Mouse (Mus musculus): ENCODE results near the gene Vmn1r127. TPM values are rescaled to one million over a fixed set of nuclear protein-coding genes. Genes with fewer than 3 reads are reported as not detected.
"Not testable (repeated sequence)": the region's sequence is repeated elsewhere in the genome, so short reads cannot be mapped to it uniquely, and the experiment has no call there.

Gene Vmn1r127
- not detected in 2 replicates for polyA plus RNA-seq (2012; rRNA removed)

DNA sequence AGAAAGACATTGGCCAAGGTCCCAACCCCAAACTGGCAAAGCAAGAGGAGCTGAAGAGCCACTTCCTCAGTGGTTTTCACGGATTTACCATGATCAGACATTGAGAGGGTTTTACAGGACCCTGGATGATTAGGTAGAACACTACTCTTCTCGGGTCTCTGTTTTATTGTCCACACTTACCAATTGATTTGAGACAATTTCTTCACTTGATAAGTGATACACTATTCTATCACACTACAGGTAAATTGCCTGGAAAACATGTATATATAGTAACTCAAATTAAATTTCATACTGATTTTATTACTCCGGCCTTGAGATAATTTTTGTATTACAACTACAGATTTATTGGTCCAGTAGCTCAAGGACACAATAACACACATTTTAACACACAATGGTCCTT lies at the start of gene Vmn1r127:
TSS of gene Vmn1r127 (minus strand) at position 101 of the 400 bp plus-strand sequence.
- H3K4me3 ChIP-seq (ENCODE audit: extremely low read depth, insufficient read depth, insufficient read length); DNase-seq (ENCODE audit: low read depth in 1 of 2, low spot score in 2 of 2); H3K27ac ChIP-seq (ENCODE audit: insufficient read depth, low read length); H3K4me1 ChIP-seq (ENCODE audit: control insufficient read depth, insufficient read depth, insufficient read length); H3K27me3 ChIP-seq (ENCODE audit: control insufficient read depth, insufficient read depth, low read length); H3K36me3 ChIP-seq (ENCODE audit: control insufficient read depth, insufficient read depth, low read length): not testable (repeated sequence)
- WGBS, result no CpG with 5 or more reads among the region's 3 CpGs

DNA sequence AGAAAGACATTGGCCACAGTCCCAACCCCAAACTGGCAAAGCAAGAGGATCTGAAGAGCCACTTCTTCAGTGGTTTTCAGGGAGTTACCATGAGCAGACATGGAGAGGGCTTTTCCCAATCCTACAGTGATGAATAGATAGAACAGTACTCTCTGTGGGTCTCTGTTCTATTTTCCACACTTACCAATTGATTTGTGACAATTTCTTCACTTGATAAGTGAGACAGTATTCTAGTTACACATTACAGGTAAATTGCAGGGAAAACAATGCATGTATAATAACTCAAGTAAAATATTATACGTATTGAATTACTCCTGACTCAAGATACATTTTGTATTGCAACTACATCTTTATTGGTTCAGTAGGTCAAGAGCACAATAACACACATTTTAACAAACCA lies 41.5 kb upstream of the Vmn1r127 start, which contains the start of gene Vmn1r129:
TSS of gene Vmn1r129 (minus strand) at position 101 of the 400 bp plus-strand sequence.
- not testable (repeated sequence) for H3K27ac ChIP-seq (ENCODE audit: insufficient read depth, low read length); DNase-seq (ENCODE audit: low read depth in 1 of 2, low spot score in 2 of 2); H3K27me3 ChIP-seq (ENCODE audit: control insufficient read depth, insufficient read depth, low read length); H3K4me3 ChIP-seq (ENCODE audit: extremely low read depth, insufficient read depth, insufficient read length); H3K4me1 ChIP-seq (ENCODE audit: control insufficient read depth, insufficient read depth, insufficient read length); H3K36me3 ChIP-seq (ENCODE audit: control insufficient read depth, insufficient read depth, low read length)
- WGBS, result no CpG with 5 or more reads among the region's 1 CpGs

DNA sequence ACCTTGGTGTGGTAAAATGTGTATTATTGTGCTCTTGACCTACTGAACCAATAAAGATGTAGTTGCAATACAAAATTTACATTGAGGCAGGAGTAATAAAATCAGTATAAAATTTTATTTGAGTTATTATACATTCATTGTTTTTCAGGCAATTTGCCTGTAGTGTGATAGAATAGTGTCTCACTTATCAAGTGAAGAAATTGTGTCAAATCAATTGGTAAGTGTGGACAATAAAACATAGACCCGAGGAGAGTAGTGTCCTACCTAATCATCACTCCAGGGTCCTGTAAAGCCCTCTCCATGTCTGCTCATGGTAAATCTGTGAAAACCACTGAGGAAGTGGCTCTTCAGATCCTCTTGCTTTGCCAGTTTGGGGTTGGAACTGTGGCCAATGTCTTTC lies 29.4 kb upstream of the Vmn1r127 start, which contains the start of gene Vmn1r128:
TSS of gene Vmn1r128 (plus strand) at position 301 of the 400 bp plus-strand sequence.
- H3K4me3 ChIP-seq (ENCODE audit: extremely low read depth, insufficient read depth, insufficient read length); H3K36me3 ChIP-seq (ENCODE audit: control insufficient read depth, insufficient read depth, low read length); H3K27ac ChIP-seq (ENCODE audit: insufficient read depth, low read length); H3K4me1 ChIP-seq (ENCODE audit: control insufficient read depth, insufficient read depth, insufficient read length); H3K27me3 ChIP-seq (ENCODE audit: control insufficient read depth, insufficient read depth, low read length); DNase-seq (ENCODE audit: low read depth in 1 of 2, low spot score in 2 of 2): not testable (repeated sequence)
- 76% methylated on average over 1 of the region's 1 CpGs for WGBS

DNA sequence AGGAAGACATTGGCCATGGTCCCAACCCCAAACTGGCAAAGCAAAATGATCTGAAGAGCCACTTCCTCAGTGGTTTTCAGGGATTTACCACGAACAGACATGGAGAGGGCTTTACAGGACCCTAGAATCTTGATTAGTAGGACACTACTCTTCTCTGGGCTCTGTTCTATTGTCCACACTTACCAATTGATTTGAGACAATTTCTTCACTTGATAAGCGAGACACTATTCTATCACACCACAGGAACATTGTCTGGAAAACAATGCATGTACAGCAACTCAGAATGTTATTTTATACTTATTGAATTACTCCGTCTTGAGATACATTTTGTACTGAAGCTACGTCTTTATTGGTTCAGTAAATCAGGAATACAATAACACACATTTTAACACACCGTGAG lies 18.3 kb downstream of the Vmn1r127 start, which contains the start of gene Vmn1r126:
TSS of gene Vmn1r126 (minus strand) at position 101 of the 400 bp plus-strand sequence.
- not testable (repeated sequence) for H3K27ac ChIP-seq (ENCODE audit: insufficient read depth, low read length); H3K4me1 ChIP-seq (ENCODE audit: control insufficient read depth, insufficient read depth, insufficient read length); H3K27me3 ChIP-seq (ENCODE audit: control insufficient read depth, insufficient read depth, low read length); H3K4me3 ChIP-seq (ENCODE audit: extremely low read depth, insufficient read depth, insufficient read length); H3K36me3 ChIP-seq (ENCODE audit: control insufficient read depth, insufficient read depth, low read length); DNase-seq (ENCODE audit: low read depth in 1 of 2, low spot score in 2 of 2)
- no CpG with 5 or more reads among the region's 5 CpGs for WGBS

DNA sequence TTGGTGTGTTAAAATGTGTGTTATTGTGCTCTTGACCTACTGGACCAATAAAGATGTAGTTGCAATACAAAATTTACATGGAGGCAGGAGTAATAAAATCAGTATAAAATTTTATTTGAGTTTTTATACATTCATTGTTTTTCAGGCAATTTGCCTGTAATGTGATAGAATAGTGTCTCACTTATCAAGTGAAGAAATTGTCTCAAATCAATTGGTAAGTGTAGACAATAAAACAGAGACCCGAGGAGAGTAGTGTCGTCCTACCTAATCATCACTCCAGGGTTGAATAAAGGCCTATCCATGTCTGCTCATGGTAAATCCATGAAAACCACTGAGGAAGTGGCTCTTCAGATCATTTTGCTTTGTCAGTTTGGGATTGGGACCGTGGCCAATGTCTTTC lies 47.8 kb downstream of the Vmn1r127 start, which contains the start of gene Vmn1r125:
TSS of gene Vmn1r125 (plus strand) at position 301 of the 400 bp plus-strand sequence.
- H3K4me1 ChIP-seq (ENCODE audit: control insufficient read depth, insufficient read depth, insufficient read length); DNase-seq (ENCODE audit: low read depth in 1 of 2, low spot score in 2 of 2); H3K27me3 ChIP-seq (ENCODE audit: control insufficient read depth, insufficient read depth, low read length); H3K27ac ChIP-seq (ENCODE audit: insufficient read depth, low read length); H3K36me3 ChIP-seq (ENCODE audit: control insufficient read depth, insufficient read depth, low read length); H3K4me3 ChIP-seq (ENCODE audit: extremely low read depth, insufficient read depth, insufficient read length): not testable (repeated sequence)
- 56% methylated on average over 3 of the region's 3 CpGs for WGBS

Other genes starting within 250 kb of the Vmn1r127 start
- gene Vmn1r121, start 221.3 kb downstream of the Vmn1r127 start, polyA plus RNA-seq (2012; rRNA removed), result not detected in 2 replicates
- not detected in 2 replicates for gene Vmn1r122, start 185.7 kb downstream of the Vmn1r127 start, polyA plus RNA-seq (2012; rRNA removed)
- not detected in 2 replicates for gene Vmn1r123, start 157.7 kb downstream of the Vmn1r127 start, polyA plus RNA-seq (2012; rRNA removed)
- gene Gm5157, start 129.4 kb downstream of the Vmn1r127 start, polyA plus RNA-seq (2012; rRNA removed), result not detected in 2 replicates
- not detected in 2 replicates for gene Vmn1r124, start 59.2 kb downstream of the Vmn1r127 start, polyA plus RNA-seq (2012; rRNA removed)
- gene Vmn1r125, start 47.7 kb downstream of the Vmn1r127 start, polyA plus RNA-seq (2012; rRNA removed), result not detected in 2 replicates
- gene Vmn1r126, start 18.4 kb downstream of the Vmn1r127 start, polyA plus RNA-seq (2012; rRNA removed), result not detected in 2 replicates
- gene Vmn1r128, start 29.5 kb upstream of the Vmn1r127 start, polyA plus RNA-seq (2012; rRNA removed), result not detected in 2 replicates
- gene Vmn1r129, start 41.4 kb upstream of the Vmn1r127 start, polyA plus RNA-seq (2012; rRNA removed), result not detected in 2 replicates
- not detected in 2 replicates for gene Gm6882, start 112.9 kb upstream of the Vmn1r127 start, polyA plus RNA-seq (2012; rRNA removed)
- gene Vmn1r130, start 191.9 kb upstream of the Vmn1r127 start, polyA plus RNA-seq (2012; rRNA removed), result not detected in 2 replicates
- gene Vmn1r131, start 226.2 kb upstream of the Vmn1r127 start, polyA plus RNA-seq (2012; rRNA removed), result not detected in 2 replicates

All from spleen, adult 2 months (tissue).